Mouse (Mus musculus): ENCODE results near the gene Gzmk. TPM values are rescaled to one million over a fixed set of nuclear protein-coding genes. Genes with fewer than 3 reads are reported as not detected.

Gzmk gene
- total RNA-seq (2012; rRNA removed): not detected in 2 replicates

DNA sequence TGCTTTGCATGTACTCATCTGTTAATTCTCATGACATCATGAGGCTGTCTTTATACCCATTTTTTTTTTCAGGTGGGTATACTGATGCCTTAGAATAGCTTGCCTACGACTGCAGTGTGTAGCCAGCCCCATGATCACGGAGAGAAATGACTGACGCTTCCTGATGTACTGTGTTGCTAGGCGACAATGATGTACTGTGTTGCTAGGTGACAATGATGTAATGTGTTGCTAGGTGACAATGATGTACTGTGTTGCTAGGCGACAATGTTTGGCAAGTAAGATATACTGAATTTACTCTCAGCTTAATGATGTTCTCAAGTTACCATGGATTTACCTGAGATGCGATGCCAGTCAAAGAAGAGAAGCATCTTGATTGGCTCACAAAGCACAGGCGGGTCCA lies at the start of gene Gzmk:
Gene Gzmk (minus strand): TSS at position 98 of the 400 bp plus-strand sequence.
- DNase-seq (ENCODE audit: low read depth, low spot score): no peak
- in situ Hi-C loops (cut with MboI; ENCODE audit: low sequenced_read_pairs in 2 of 2, unreplicated experiment in 2 of 2): no loop called here
- Histone ChIP-seq H3K36me3 (ENCODE audit: control insufficient read depth, insufficient read depth, low read length, poor library complexity, severe bottlenecking) (no peaks in the 10 kb centered on the region), H3K4me1 (ENCODE audit: control insufficient read depth in 2 of 2, insufficient read depth in 2 of 2, low read length in 2 of 2, poor library complexity in 1 of 2) (peaks cover 0 to 2% of the 10 kb centered on the region in 2 experiments; a peak in 1 of 4 replicates), H3K27ac (ENCODE audit: insufficient read depth, low read depth, low read length, poor library complexity, severe bottlenecking) (no peak within 1 kb of the TSS), H3K9ac (ENCODE audit: insufficient read depth, low read depth, low read length, poor library complexity, severe bottlenecking) (no peak within 1 kb of the TSS), H3K9me3 (ENCODE audit: control insufficient read depth, insufficient read depth, low read depth, low read length) (no peaks in the 10 kb centered on the region), H3K4me3 (ENCODE audit: insufficient read depth in 1 of 2, low read depth in 1 of 2, low read length in 2 of 2, poor library complexity in 1 of 2, severe bottlenecking in 1 of 2) (no peak within 1 kb of the TSS)
- TF ChIP-seq CHD2 (IDR thresholded peaks at IDR 0.05; ENCODE audit: low read depth, low read length): no peak
- no peak for TF ChIP-seq HCFC1 (IDR thresholded peaks at IDR 0.05; ENCODE audit: borderline replicate concordance, insufficient read depth, low read length)
- no peak for TF ChIP-seq ZC3H11A (IDR thresholded peaks at IDR 0.05; ENCODE audit: borderline replicate concordance, low read depth, low read length)
- TF ChIP-seq MAFK (IDR thresholded peaks at IDR 0.05; ENCODE audit: insufficient read depth, low read depth, low read length): no peak
- TF ChIP-seq ZNF384 (IDR thresholded peaks at IDR 0.05; ENCODE audit: low read depth, low read length): no peak

DNA sequence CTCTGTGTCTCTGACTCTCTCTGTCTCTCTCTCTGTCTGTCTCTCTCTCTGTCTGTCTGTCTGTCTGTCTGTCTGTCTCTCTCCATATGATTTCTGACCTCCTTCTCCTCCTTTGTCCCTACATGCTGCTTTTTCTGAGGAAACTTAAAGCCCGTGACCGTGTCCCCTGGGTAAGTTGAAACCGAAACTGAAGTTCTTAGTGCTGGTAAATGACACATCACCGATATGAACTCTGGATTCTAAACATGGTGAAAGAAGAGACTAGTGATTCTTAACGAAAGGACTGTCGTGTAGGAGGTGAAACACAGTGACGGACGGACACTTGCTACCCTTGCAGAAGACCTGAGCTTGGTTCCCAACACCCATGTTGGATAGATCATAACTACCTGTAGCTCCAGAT lies 45.5 kb upstream of the Gzmk start:
- H3K36me3 ChIP-seq (ENCODE audit: control insufficient read depth, insufficient read depth, low read length, poor library complexity, severe bottlenecking): no peaks in the 10 kb centered on the region
- peaks cover 0 to 2% of the 10 kb centered on the region in 2 experiments; a peak in 1 of 4 replicates for H3K4me1 ChIP-seq (ENCODE audit: control insufficient read depth in 2 of 2, insufficient read depth in 2 of 2, low read length in 2 of 2, poor library complexity in 1 of 2)
- TF ChIP-seq MAFK (IDR thresholded peaks at IDR 0.05; ENCODE audit: insufficient read depth, low read depth, low read length) (no peak), ZC3H11A (IDR thresholded peaks at IDR 0.05; ENCODE audit: borderline replicate concordance, low read depth, low read length) (no peak), HCFC1 (IDR thresholded peaks at IDR 0.05; ENCODE audit: borderline replicate concordance, insufficient read depth, low read length) (no peak), ZNF384 (IDR thresholded peaks at IDR 0.05; ENCODE audit: low read depth, low read length) (no peak), CHD2 (IDR thresholded peaks at IDR 0.05; ENCODE audit: low read depth, low read length) (no peak)
- H3K9me3 ChIP-seq (ENCODE audit: control insufficient read depth, insufficient read depth, low read depth, low read length): peaks cover 5% of the 10 kb centered on the region; the same call in 1 of the 2 replicates
- no peak overlapping the region for H3K4me3 ChIP-seq (ENCODE audit: insufficient read depth in 1 of 2, low read depth in 1 of 2, low read length in 2 of 2, poor library complexity in 1 of 2, severe bottlenecking in 1 of 2)
- no peak overlapping the region for H3K27ac ChIP-seq (ENCODE audit: insufficient read depth, low read depth, low read length, poor library complexity, severe bottlenecking)
- in situ Hi-C loops (cut with MboI; ENCODE audit: low sequenced_read_pairs in 2 of 2, unreplicated experiment in 2 of 2): loop anchor here in 1 of 2 experiments (25.0 kb wide), 1 partner anchor 209 kb away; no protein-coding TSS in a partner anchor
- H3K9ac ChIP-seq (ENCODE audit: insufficient read depth, low read depth, low read length, poor library complexity, severe bottlenecking): no peak overlapping the region
- no peak for DNase-seq (ENCODE audit: low read depth, low spot score)

DNA sequence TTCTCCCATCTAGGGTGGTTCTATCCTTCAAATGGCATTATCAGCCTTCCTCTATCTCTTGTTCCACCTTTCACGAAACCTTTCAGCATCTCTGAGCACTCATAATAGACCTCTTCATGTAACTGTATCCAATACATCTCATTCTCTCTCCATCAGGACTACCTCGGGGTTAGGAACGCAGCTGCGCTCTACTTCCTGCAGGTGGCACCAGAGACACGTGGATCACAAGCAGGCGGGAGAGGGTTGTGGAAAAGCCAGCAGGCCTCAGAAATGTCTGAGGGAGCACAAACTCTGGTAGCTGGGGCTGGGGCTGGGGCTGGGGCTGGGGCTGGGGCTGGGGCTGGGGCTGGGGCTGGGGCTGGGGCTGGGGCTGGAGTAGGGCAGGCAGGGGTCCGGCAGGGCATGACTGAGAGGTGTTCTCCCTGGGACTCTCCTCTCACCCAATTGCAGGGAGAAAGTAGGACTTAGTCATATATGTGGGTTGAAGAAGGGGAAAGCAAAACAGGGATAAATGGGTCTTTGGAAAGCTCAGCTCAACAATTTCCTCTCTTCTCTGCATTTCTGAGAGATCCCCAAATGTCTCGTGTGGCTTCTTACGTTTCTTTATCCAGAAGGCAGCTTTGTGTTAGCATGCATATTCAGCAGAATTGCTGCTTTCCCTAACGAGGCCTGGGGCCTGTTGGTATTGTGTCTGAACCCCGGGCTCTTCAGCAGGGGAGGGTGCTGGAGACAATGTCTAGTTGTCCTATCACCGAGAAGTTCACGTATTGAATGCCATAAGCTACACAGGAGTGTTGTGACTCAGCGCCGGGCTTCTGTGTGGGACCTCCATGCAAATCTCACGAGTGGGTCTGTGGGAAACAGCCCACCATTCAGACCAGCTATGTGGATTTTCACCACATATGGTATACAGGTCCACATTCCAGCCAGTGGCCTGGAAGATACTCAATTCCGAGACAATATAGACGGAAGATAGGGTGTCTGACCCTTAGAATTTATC lies 44.4 kb upstream of the Gzmk start:
- Histone ChIP-seq H3K27ac (ENCODE audit: insufficient read depth, low read depth, low read length, poor library complexity, severe bottlenecking) (no peak overlapping the region), H3K9ac (ENCODE audit: insufficient read depth, low read depth, low read length, poor library complexity, severe bottlenecking) (no peak overlapping the region), H3K36me3 (ENCODE audit: control insufficient read depth, insufficient read depth, low read length, poor library complexity, severe bottlenecking) (no peaks in the 10 kb centered on the region), H3K4me1 (ENCODE audit: control insufficient read depth in 2 of 2, insufficient read depth in 2 of 2, low read length in 2 of 2, poor library complexity in 1 of 2) (peaks cover 0 to 2% of the 10 kb centered on the region in 2 experiments; a peak in 1 of 4 replicates), H3K9me3 (ENCODE audit: control insufficient read depth, insufficient read depth, low read depth, low read length) (peaks cover 5% of the 10 kb centered on the region; the same call in 1 of the 2 replicates), H3K4me3 (ENCODE audit: insufficient read depth in 1 of 2, low read depth in 1 of 2, low read length in 2 of 2, poor library complexity in 1 of 2, severe bottlenecking in 1 of 2) (no peak overlapping the region)
- peak; percentile 71 for DNase-seq (ENCODE audit: low read depth, low spot score)
- in situ Hi-C loops (cut with MboI; ENCODE audit: low sequenced_read_pairs in 2 of 2, unreplicated experiment in 2 of 2): loop anchor here in 1 of 2 experiments (25.0 kb wide), 1 partner anchor 208 kb away; no protein-coding TSS in a partner anchor
- TF ChIP-seq ZC3H11A (IDR thresholded peaks at IDR 0.05; ENCODE audit: borderline replicate concordance, low read depth, low read length) (peak; percentile 84), MAFK (IDR thresholded peaks at IDR 0.05; ENCODE audit: insufficient read depth, low read depth, low read length) (no peak)

DNA sequence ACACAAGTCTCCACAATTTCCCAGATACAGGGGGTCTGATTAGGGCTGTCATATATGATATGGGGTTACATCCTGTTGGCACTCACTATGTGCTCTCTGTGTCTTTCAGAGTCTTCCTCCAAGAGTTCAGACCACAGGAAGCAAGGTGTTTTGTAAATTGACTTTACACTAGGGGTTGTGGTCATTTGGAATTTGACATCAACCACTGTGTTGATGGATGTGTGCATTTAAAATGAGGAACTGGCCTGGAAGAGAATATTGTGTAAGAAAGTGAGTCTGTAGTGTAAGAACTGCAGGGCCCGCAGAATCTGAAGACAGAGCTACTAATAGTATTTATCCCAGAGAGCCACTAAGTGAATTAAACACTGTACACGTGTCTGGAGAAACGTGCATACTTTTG lies 41.5 kb upstream of the Gzmk start:
- Histone ChIP-seq H3K4me3 (ENCODE audit: insufficient read depth in 1 of 2, low read depth in 1 of 2, low read length in 2 of 2, poor library complexity in 1 of 2, severe bottlenecking in 1 of 2) (no peak overlapping the region), H3K36me3 (ENCODE audit: control insufficient read depth, insufficient read depth, low read length, poor library complexity, severe bottlenecking) (no peaks in the 10 kb centered on the region), H3K27ac (ENCODE audit: insufficient read depth, low read depth, low read length, poor library complexity, severe bottlenecking) (no peak overlapping the region), H3K9me3 (ENCODE audit: control insufficient read depth, insufficient read depth, low read depth, low read length) (peaks cover 5% of the 10 kb centered on the region; the same call in 1 of the 2 replicates), H3K4me1 (ENCODE audit: control insufficient read depth in 2 of 2, insufficient read depth in 2 of 2, low read length in 2 of 2, poor library complexity in 1 of 2) (peaks cover 2% of the 10 kb centered on the region in 2 experiments; a peak in 1 of 4 replicates), H3K9ac (ENCODE audit: insufficient read depth, low read depth, low read length, poor library complexity, severe bottlenecking) (no peak overlapping the region)
- no peak for TF ChIP-seq CHD2 (IDR thresholded peaks at IDR 0.05; ENCODE audit: low read depth, low read length)
- TF ChIP-seq MAFK (IDR thresholded peaks at IDR 0.05; ENCODE audit: insufficient read depth, low read depth, low read length): no peak
- no peak for TF ChIP-seq ZC3H11A (IDR thresholded peaks at IDR 0.05; ENCODE audit: borderline replicate concordance, low read depth, low read length)
- TF ChIP-seq HCFC1 (IDR thresholded peaks at IDR 0.05; ENCODE audit: borderline replicate concordance, insufficient read depth, low read length): no peak
- no peak for TF ChIP-seq ZNF384 (IDR thresholded peaks at IDR 0.05; ENCODE audit: low read depth, low read length)
- DNase-seq (ENCODE audit: low read depth, low spot score): no peak
- in situ Hi-C loops (cut with MboI; ENCODE audit: low sequenced_read_pairs in 2 of 2, unreplicated experiment in 2 of 2): loop anchor here in 1 of 2 experiments (25.0 kb wide), 1 partner anchor 205 kb away; no protein-coding TSS in a partner anchor

Measured in ES-E14 (cell line).